Mouse (Mus musculus) heart, adult 2 months (tissue): ENCODE measurements around the gene Mfsd12.

ENCODE experiments used
- CTCF ChIP-seq: fragments of 200-600 bp; IDR thresholded peaks from 2 replicates; pipeline ENCODE4 v1.8.1; 2022; ENCODE audit warnings: antibody characterized with exemption, mild to moderate bottlenecking, moderate library complexity
- POLR2A ChIP-seq: fragments of 200-500 bp; IDR thresholded peaks from 2 replicates; pipeline ENCODE4 v1.6.1; 2011; ENCODE audit warnings: mild to moderate bottlenecking, low read depth, low read length, control low read depth; ENCODE audit not compliant: insufficient read depth

DNA sequence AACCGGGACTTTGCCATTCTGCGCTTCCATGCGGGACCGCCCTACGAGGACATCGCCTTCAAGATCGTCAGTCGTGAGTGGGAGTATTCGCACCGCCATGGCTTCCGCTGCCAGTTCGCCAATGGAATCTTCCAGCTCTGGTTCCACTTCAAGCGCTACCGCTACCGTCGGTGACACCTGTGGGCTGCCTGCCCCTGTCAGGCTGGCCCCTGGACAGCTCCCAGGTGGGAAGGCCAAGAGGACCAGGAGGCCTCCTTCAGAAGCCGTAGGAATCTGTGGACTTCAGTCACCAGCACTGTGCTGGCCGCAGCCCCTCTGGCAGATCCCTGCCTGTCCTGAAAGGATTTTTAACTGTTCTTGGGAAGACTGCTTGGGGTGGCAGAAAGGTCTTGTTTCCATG is 31.5 kb upstream of the Mfsd12 start:
- no peak for TF ChIP-seq CTCF
- TF ChIP-seq POLR2A: no peak
